Mouse (Mus musculus) left cerebral cortex, postnatal 4 days (tissue): Measurements from ENCODE around the gene Vmp1. TPM values are rescaled to one million over a fixed set of nuclear protein-coding genes. Genes with fewer than 3 reads are reported as not detected.

Experiments
- DNase-seq: peaks from one replicate; pipeline ENCODE4 v3.0.0-alpha.2; 2022
- intact Hi-C: fragments of 180-260 bp; cut with DNase I; formaldehyde crosslinking; loops from one replicate; pipeline ENCODE4 v1.15.1; 2025
- total RNA-seq, 2 experiments: library from RNA; stranded (reverse); gene quantifications; 2 replicates each; pipeline ENCODE4 v1.2.3; 2021

Vmp1 gene
- total RNA-seq, 2 experiments from 2014 or later, result 103 to 113 TPM

GRCm38 (mm10) chr11:86574408-86574807 lies 109.2 kb downstream of the Vmp1 start:
- no peak for DNase-seq
- intact Hi-C loops, result no loop called here

- intact Hi-C loops, result no loop called here
- no peak for DNase-seq
Measured at GRCm38 (mm10) chr11:86573646-86574231, 109.9 kb downstream of the Vmp1 start.

- DNase-seq, result no peak
Measured at GRCm38 (mm10) chr11:86572623-86573022, 111.0 kb downstream of the Vmp1 start.

GRCm38 (mm10) chr11:86571871-86572270 lies 111.8 kb downstream of the Vmp1 start:
- DNase-seq, result no peak
- intact Hi-C loops, result no loop called here

More at GRCm38 (mm10) chr11:86572623-86573022, 111.0 kb downstream of the Vmp1 start:
- intact Hi-C loops, result no loop called here

- DNase-seq, result no peak
- intact Hi-C loops, result no loop called here
Measured at GRCm38 (mm10) chr11:86571047-86571855, 112.4 kb downstream of the Vmp1 start.

- DNase-seq, result no peak
- intact Hi-C loops, result no loop called here
Measured at GRCm38 (mm10) chr11:86570261-86570746, 113.3 kb downstream of the Vmp1 start.

GRCm38 (mm10) chr11:86568425-86568824 lies 115.2 kb downstream of the Vmp1 start:
- intact Hi-C loops, result loop anchor here (5.0 kb wide), 1 partner anchor 84 kb away; no protein-coding TSS in a partner anchor
- no peak for DNase-seq

DNA sequence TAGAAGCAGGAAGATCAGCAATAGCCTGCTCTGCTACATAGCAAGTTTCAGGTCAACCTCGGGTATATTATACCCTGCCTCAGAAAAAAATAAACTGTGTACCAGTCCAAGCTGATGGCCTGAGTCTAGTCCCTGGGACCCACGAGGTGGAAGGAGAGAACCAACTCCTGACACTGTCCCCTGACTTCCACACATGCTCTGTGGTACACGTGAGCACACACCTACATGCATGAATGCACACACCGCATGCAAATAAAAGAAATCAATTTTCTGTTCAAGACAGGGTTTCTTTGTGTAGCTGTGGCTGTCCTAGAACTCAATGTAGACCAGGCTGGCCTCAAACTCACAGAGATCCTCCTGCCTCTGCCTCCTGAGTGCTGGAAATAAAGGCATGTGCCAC lies 125.4 kb downstream of the Vmp1 start:
- DNase-seq, result no peak
- intact Hi-C loops, result no loop called here

DNA sequence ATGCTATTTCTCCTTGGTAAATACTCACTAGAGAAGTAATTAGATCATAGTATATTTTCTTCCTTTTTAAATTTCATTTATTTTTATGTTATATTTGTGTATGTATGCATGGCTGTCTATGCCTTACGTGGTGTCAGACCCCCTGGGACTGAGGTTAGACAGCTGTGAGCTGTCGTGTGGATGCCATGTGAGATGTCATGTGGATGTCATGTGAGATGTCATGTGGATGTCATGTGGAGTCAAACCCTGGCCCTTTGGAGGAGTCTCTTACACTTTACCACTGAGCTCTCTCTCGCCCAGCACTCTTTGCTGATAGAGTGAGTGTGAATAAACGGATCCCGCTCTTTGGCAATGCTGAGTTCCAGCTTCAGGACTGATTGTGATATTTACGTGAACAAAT lies 130.1 kb downstream of the Vmp1 start:
- intact Hi-C loops, result no loop called here
- no peak for DNase-seq

- intact Hi-C loops, result no loop called here
- DNase-seq, result no peak
Measured at GRCm38 (mm10) chr11:86547412-86547811, 136.2 kb downstream of the Vmp1 start.

DNA sequence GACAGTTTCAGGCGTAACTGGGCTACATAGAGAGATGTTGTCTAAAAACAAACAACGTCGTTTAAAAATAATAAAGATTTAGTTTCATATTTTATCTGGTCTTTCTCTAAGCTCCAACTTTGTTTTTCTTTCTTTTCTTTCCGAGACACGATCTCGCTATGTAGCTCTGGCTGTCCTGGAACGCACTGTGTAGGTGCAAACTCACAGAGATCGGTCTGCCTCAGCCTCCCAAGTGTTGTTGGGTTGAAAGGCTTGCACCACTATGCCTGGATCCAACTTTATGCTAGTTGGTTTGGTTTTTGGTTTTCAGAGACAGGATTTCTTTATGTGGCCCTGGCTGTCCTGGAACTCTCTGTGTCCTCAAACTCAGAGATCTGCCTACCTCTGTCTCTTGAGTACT lies 138.1 kb downstream of the Vmp1 start:
- DNase-seq, result no peak
- intact Hi-C loops, result no loop called here

GRCm38 (mm10) chr11:86544639-86545299 lies 138.9 kb downstream of the Vmp1 start, which contains the start of the genes Rps6kb1 and Tubd1:
Rps6kb1 (minus strand) TSS chr11:86544805.
Tubd1 (plus strand) TSS chr11:86544991.
- DNase-seq, result peak; percentile 100
- intact Hi-C loops, result no loop called here

- no peak for DNase-seq
- intact Hi-C loops, result no loop called here
Measured at GRCm38 (mm10) chr11:86543960-86544638, 139.5 kb downstream of the Vmp1 start.

GRCm38 (mm10) chr11:86542851-86543250 lies 140.8 kb downstream of the Vmp1 start:
- DNase-seq, result no peak
- intact Hi-C loops, result no loop called here

DNA sequence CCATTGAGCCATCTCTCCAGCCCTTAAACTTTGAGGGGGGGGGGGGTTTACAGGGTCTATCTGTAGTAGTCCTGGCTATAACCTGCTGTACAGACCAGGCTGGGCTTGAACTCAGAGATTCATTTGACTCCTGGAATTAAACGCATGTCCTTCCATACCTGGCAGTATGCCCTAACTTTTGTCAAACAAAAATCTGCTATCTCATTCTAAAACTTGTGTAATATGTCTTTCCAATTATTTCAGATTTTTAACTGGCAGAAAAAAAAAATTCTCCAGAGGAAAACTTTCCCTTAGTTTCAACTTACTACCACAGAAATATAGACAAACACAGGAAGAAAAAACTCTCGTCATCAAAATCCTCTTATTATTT lies 143.2 kb downstream of the Vmp1 start:
- intact Hi-C loops, result no loop called here
- no peak for DNase-seq

DNA sequence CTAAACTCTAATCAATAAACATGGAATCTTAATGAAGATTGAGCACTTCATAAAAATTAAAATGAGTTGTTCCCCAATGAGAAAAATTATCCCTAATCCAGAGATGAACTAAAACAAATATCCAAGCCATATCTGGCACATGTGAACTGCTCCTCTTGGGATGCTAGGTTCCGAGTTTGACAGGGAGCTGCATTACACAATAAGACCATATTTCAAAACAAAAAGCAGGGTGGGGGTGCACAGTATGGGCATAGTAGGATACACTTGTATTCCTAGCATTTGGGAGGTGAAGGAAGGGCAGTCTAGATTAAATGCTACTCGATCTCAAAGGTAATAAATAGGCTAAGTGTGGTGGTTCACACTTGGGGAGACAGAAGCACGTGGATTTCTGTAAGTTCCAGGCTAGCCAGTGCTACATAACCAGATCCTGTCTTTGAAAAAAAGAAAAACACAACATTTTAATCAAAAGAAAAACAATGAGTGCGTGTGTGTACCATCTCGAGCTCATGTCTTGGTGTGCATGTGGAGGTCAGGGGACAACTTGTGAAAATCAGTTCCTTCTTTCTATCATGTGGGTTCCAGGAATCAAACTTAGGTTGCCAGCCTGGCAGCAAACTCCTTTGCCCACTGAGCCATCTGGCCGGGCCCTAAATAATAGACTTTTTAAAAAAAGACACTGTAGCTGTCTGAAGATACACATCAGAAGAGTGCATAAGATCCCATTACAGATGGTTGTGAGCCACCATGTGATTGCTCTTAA lies 143.7 kb downstream of the Vmp1 start:
- no peak for DNase-seq

GRCm38 (mm10) chr11:86538786-86539185 lies 144.8 kb downstream of the Vmp1 start:
- intact Hi-C loops, result no loop called here
- DNase-seq, result no peak

More for the DNA sequence above, 143.7 kb downstream of the Vmp1 start:
- intact Hi-C loops, result no loop called here

GRCm38 (mm10) chr11:86534201-86534910 lies 149.3 kb downstream of the Vmp1 start:
- no peak for DNase-seq
- intact Hi-C loops, result no loop called here
